Comparison of ENCODE assay signal across 20 mouse cellular contexts in genomic region chr10:20879482-20879881, GRCm38 (mm10).
DNase-seq lines count a peak whose midpoint lies in the region; ATAC-seq and TF ChIP-seq lines count a peak whose summit lies in the region.
"Had no signal": no experiment of that assay in that cellular context is flagged by ENCODE, and none has a peak within 500 bp of the region (broad histone marks: within the 10 kb centered on the region; RNA-seq: fewer than 3 reads in every experiment).

No protein-coding gene starts in this region.

- no peak overlapping the region for H3K27ac ChIP-seq in layer of hippocampus, adult 2 months
- no peak overlapping the region for H3K27ac ChIP-seq in liver, postnatal 0 days (ENCODE audit: low read depth)
- H3K27ac ChIP-seq: embryonic facial prominence, embryonic 13.5 days; forebrain, embryonic 10.5 days; heart, embryonic 13.5 days; hindbrain, embryonic 10.5 days; midbrain, embryonic 10.5 days had no signal

- no peak overlapping the region for H3K4me3 ChIP-seq in layer of hippocampus, adult 2 months
- H3K4me3 ChIP-seq in liver, postnatal 0 days (ENCODE audit: low read depth, low read length): no peak overlapping the region
- H3K4me3 ChIP-seq: embryonic facial prominence, embryonic 13.5 days; forebrain, embryonic 10.5 days; heart, embryonic 13.5 days; hindbrain, embryonic 10.5 days; midbrain, embryonic 10.5 days had no signal

- no peak for DNase-seq in layer of hippocampus, adult 2 months (ENCODE audit: low spot score in 2 of 2)
- no peak for DNase-seq in layer of hippocampus, postnatal 14 days (ENCODE audit: low spot score in 2 of 2)
- no peak for DNase-seq in liver, postnatal 0 days
- DNase-seq in right cerebral cortex, postnatal 25 days: no peak
- DNase-seq in testis, postnatal 10 days (ENCODE audit: low spot score): no peak
- no peak for DNase-seq in left cerebral cortex, postnatal 36 days (ENCODE audit: low spot score in 2 of 2)
- DNase-seq: adrenal gland, adult 2 months; cerebellum, adult 9-11 months; forebrain, postnatal 0 days; kidney, adult 11 months; kidney, postnatal 10 days; left cerebral cortex, postnatal 4 days; lung, adult 18-20 months; lung, postnatal 14 days had no signal

- intact Hi-C loops in left cerebral cortex, postnatal 36 days (cut with DNase I): no loop called here

- H3K4me1 ChIP-seq in liver, postnatal 0 days (ENCODE audit: insufficient read depth): peaks cover 14% of the 10 kb centered on the region
- H3K4me1 ChIP-seq: embryonic facial prominence, embryonic 13.5 days; forebrain, embryonic 10.5 days; hindbrain, embryonic 10.5 days; midbrain, embryonic 10.5 days had no signal

- no peak for TF ChIP-seq EP300 in liver, postnatal 0 days (IDR thresholded peaks at IDR 0.05; ENCODE audit: low read depth)

- H3K4me2 ChIP-seq in liver, postnatal 0 days (ENCODE audit: low read depth, low read length): peak overlapping the region; percentile 44
- H3K4me2 ChIP-seq: embryonic facial prominence, embryonic 13.5 days; heart, embryonic 13.5 days had no signal

- peak; percentile 11; the same call in 1 of the 2 replicates for TF ChIP-seq CTCF in layer of hippocampus, adult 2 months (conservative IDR thresholded peaks at IDR 0.05)
- TF ChIP-seq CTCF in liver, postnatal 0 days (IDR thresholded peaks at IDR 0.05; ENCODE audit: low read depth): no peak

- no peaks in the 10 kb centered on the region for H3K36me3 ChIP-seq in liver, postnatal 0 days (replicated peaks; ENCODE audit: insufficient read depth, low read length)
- H3K36me3 ChIP-seq: embryonic facial prominence, embryonic 13.5 days; forebrain, embryonic 10.5 days; heart, embryonic 13.5 days; hindbrain, embryonic 10.5 days; midbrain, embryonic 10.5 days had no signal

- no peak overlapping the region for H3K9ac ChIP-seq in liver, postnatal 0 days (replicated peaks)
- H3K9ac ChIP-seq: embryonic facial prominence, embryonic 13.5 days; forebrain, postnatal 0 days; heart, embryonic 13.5 days had no signal

- 28% methylated on average over 8 of the region's 8 CpGs for WGBS in liver, postnatal 0 days (ENCODE audit: insufficient replicate concordance)

- no peaks in the 10 kb centered on the region for H3K27me3 ChIP-seq in liver, postnatal 0 days (ENCODE audit: insufficient read depth, low read length)
- H3K27me3 ChIP-seq: embryonic facial prominence, embryonic 13.5 days; heart, embryonic 13.5 days had no signal

- no peaks in the 10 kb centered on the region for H3K9me3 ChIP-seq in liver, postnatal 0 days (ENCODE audit: low read length)
- H3K9me3 ChIP-seq: embryonic facial prominence, embryonic 13.5 days; forebrain, embryonic 10.5 days; heart, embryonic 13.5 days; hindbrain, embryonic 10.5 days; midbrain, embryonic 10.5 days had no signal

- peak; percentile 70 for ATAC-seq in granulocyte monocyte progenitor cell, adult 5-6 weeks (replicated peaks; ENCODE audit: poor library complexity, severe bottlenecking)
- 0 out of 2 replicates have a peak, but pooled peaks have one; percentile 35 for ATAC-seq in liver, postnatal 0 days
- ATAC-seq: forebrain, postnatal 0 days had no signal
